Mouse (Mus musculus): ENCODE measurements around the gene Ppm1a. TPM values are rescaled to one million over a fixed set of nuclear protein-coding genes. Genes with fewer than 3 reads are reported as not detected.
A peak's percentile ranks its signal among the peaks of the same experiment; 100 is the strongest.

Gene Ppm1a
- polyA plus RNA-seq, 1 experiment from 2014 or later, result 46.4 TPM

- Histone ChIP-seq H3K27me3 (replicated peaks; ENCODE audit: control insufficient read depth, insufficient read depth, low read length) (no peaks in the 10 kb centered on the region), H3K9ac (ENCODE audit: low read depth, low read length) (no peak overlapping the region), H3K4me3 (ENCODE audit: low read depth, low read length) (no peak overlapping the region), H3K4me2 (no peak overlapping the region), H3K4me1 (replicated peaks; ENCODE audit: control insufficient read depth, insufficient read depth, low read length) (peaks cover 6% of the 10 kb centered on the region), H3K27ac (ENCODE audit: low read depth, low read length) (no peak overlapping the region), H3K9me3 (ENCODE audit: control insufficient read depth, low read length) (no peaks in the 10 kb centered on the region), H3K36me3 (ENCODE audit: control insufficient read depth, insufficient read depth, low read length) (peaks cover 3% of the 10 kb centered on the region; the same call in 1 of the 2 replicates)
- WGBS, result 84% methylated on average over 6 of the region's 6 CpGs
- ATAC-seq (replicated peaks; ENCODE audit: low FRiP score) (no peak), DNase-seq (ENCODE audit: low spot score) (no peak)
Measured at GRCm38 (mm10) chr12:72785183-72785930, 28.1 kb downstream of the Ppm1a start.

- H3K9me3 ChIP-seq (ENCODE audit: control insufficient read depth, low read length), result no peaks in the 10 kb centered on the region
- no peaks in the 10 kb centered on the region for H3K27me3 ChIP-seq (replicated peaks; ENCODE audit: control insufficient read depth, insufficient read depth, low read length)
- no peaks in the 10 kb centered on the region for H3K4me1 ChIP-seq (replicated peaks; ENCODE audit: control insufficient read depth, insufficient read depth, low read length)
- H3K36me3 ChIP-seq (ENCODE audit: control insufficient read depth, insufficient read depth, low read length), result peaks cover 3% of the 10 kb centered on the region; the same call in 1 of the 2 replicates
- H3K9ac ChIP-seq (ENCODE audit: low read depth, low read length), result no peak overlapping the region
- no peak for DNase-seq (ENCODE audit: low spot score)
- no peak overlapping the region for H3K27ac ChIP-seq (ENCODE audit: low read depth, low read length)
- no peak overlapping the region for H3K4me2 ChIP-seq
- WGBS, result 84% methylated on average over 5 of the region's 5 CpGs
- no peak overlapping the region for H3K4me3 ChIP-seq (ENCODE audit: low read depth, low read length)
- ATAC-seq (replicated peaks; ENCODE audit: low FRiP score), result no peak
Measured at GRCm38 (mm10) chr12:72786551-72786950, 29.3 kb downstream of the Ppm1a start.

- no peak for DNase-seq (ENCODE audit: low spot score)
Measured at GRCm38 (mm10) chr12:72786986-72787385, 29.7 kb downstream of the Ppm1a start.

GRCm38 (mm10) chr12:72790538-72790937 is 33.3 kb downstream of the Ppm1a start:
- ATAC-seq (replicated peaks; ENCODE audit: low FRiP score) (peak; percentile 93), DNase-seq (ENCODE audit: low spot score) (no peak)
- H3K4me1 ChIP-seq (replicated peaks; ENCODE audit: control insufficient read depth, insufficient read depth, low read length), result no peaks in the 10 kb centered on the region
- H3K9ac ChIP-seq (ENCODE audit: low read depth, low read length), result no peak overlapping the region
- no peak overlapping the region for H3K4me3 ChIP-seq (ENCODE audit: low read depth, low read length)
- no peaks in the 10 kb centered on the region for H3K27me3 ChIP-seq (replicated peaks; ENCODE audit: control insufficient read depth, insufficient read depth, low read length)
- H3K27ac ChIP-seq (ENCODE audit: low read depth, low read length), result no peak overlapping the region
- 56% methylated on average over 7 of the region's 7 CpGs for WGBS
- no peak overlapping the region for H3K4me2 ChIP-seq
- H3K9me3 ChIP-seq (ENCODE audit: control insufficient read depth, low read length), result no peaks in the 10 kb centered on the region
- peaks cover 14% of the 10 kb centered on the region; the same call in 1 of the 2 replicates for H3K36me3 ChIP-seq (ENCODE audit: control insufficient read depth, insufficient read depth, low read length)

More at GRCm38 (mm10) chr12:72786986-72787385, 29.7 kb downstream of the Ppm1a start:
- Histone ChIP-seq H3K36me3 (ENCODE audit: control insufficient read depth, insufficient read depth, low read length) (peaks cover 3% of the 10 kb centered on the region; the same call in 1 of the 2 replicates), H3K4me3 (ENCODE audit: low read depth, low read length) (no peak overlapping the region), H3K4me2 (no peak overlapping the region), H3K9ac (ENCODE audit: low read depth, low read length) (no peak overlapping the region), H3K4me1 (replicated peaks; ENCODE audit: control insufficient read depth, insufficient read depth, low read length) (no peaks in the 10 kb centered on the region), H3K27me3 (replicated peaks; ENCODE audit: control insufficient read depth, insufficient read depth, low read length) (no peaks in the 10 kb centered on the region), H3K27ac (ENCODE audit: low read depth, low read length) (no peak overlapping the region), H3K9me3 (ENCODE audit: control insufficient read depth, low read length) (no peaks in the 10 kb centered on the region)
- ATAC-seq (replicated peaks; ENCODE audit: low FRiP score), result no peak
- 92% methylated on average over 4 of the region's 4 CpGs for WGBS

GRCm38 (mm10) chr12:72792320-72793091 is 35.3 kb downstream of the Ppm1a start:
- Histone ChIP-seq H3K36me3 (ENCODE audit: control insufficient read depth, insufficient read depth, low read length) (peaks cover 18% of the 10 kb centered on the region; the same call in 1 of the 2 replicates), H3K4me1 (replicated peaks; ENCODE audit: control insufficient read depth, insufficient read depth, low read length) (no peaks in the 10 kb centered on the region), H3K9me3 (ENCODE audit: control insufficient read depth, low read length) (no peaks in the 10 kb centered on the region), H3K27me3 (replicated peaks; ENCODE audit: control insufficient read depth, insufficient read depth, low read length) (no peaks in the 10 kb centered on the region), H3K9ac (ENCODE audit: low read depth, low read length) (no peak overlapping the region), H3K4me3 (ENCODE audit: low read depth, low read length) (no peak overlapping the region), H3K4me2 (no peak overlapping the region), H3K27ac (ENCODE audit: low read depth, low read length) (no peak overlapping the region)
- no peak for ATAC-seq (replicated peaks; ENCODE audit: low FRiP score)
- DNase-seq (ENCODE audit: low spot score), result no peak
- WGBS, result 89% methylated on average over 11 of the region's 11 CpGs

GRCm38 (mm10) chr12:72793983-72794382 is 36.7 kb downstream of the Ppm1a start:
- Histone ChIP-seq H3K27me3 (replicated peaks; ENCODE audit: control insufficient read depth, insufficient read depth, low read length) (no peaks in the 10 kb centered on the region), H3K4me2 (no peak overlapping the region), H3K4me1 (replicated peaks; ENCODE audit: control insufficient read depth, insufficient read depth, low read length) (no peaks in the 10 kb centered on the region), H3K36me3 (ENCODE audit: control insufficient read depth, insufficient read depth, low read length) (peaks cover 18% of the 10 kb centered on the region; the same call in 1 of the 2 replicates), H3K27ac (ENCODE audit: low read depth, low read length) (no peak overlapping the region), H3K4me3 (ENCODE audit: low read depth, low read length) (no peak overlapping the region), H3K9ac (ENCODE audit: low read depth, low read length) (no peak overlapping the region), H3K9me3 (ENCODE audit: control insufficient read depth, low read length) (no peaks in the 10 kb centered on the region)
- ATAC-seq (replicated peaks; ENCODE audit: low FRiP score), result no peak
- 97% methylated on average over 8 of the region's 8 CpGs for WGBS
- DNase-seq (ENCODE audit: low spot score), result no peak

GRCm38 (mm10) chr12:72809798-72810197 is 52.5 kb downstream of the Ppm1a start:
- WGBS, result 63% methylated on average over 6 of the region's 6 CpGs
- Histone ChIP-seq H3K4me3 (ENCODE audit: low read depth, low read length) (no peak overlapping the region), H3K9ac (ENCODE audit: low read depth, low read length) (no peak overlapping the region), H3K4me1 (replicated peaks; ENCODE audit: control insufficient read depth, insufficient read depth, low read length) (no peaks in the 10 kb centered on the region), H3K36me3 (ENCODE audit: control insufficient read depth, insufficient read depth, low read length) (no peaks in the 10 kb centered on the region), H3K27ac (ENCODE audit: low read depth, low read length) (no peak overlapping the region), H3K9me3 (ENCODE audit: control insufficient read depth, low read length) (no peaks in the 10 kb centered on the region), H3K27me3 (replicated peaks; ENCODE audit: control insufficient read depth, insufficient read depth, low read length) (no peaks in the 10 kb centered on the region), H3K4me2 (no peak overlapping the region)
- DNase-seq (ENCODE audit: low spot score) (no peak), ATAC-seq (replicated peaks; ENCODE audit: low FRiP score) (peak; percentile 53)

GRCm38 (mm10) chr12:72811588-72811987 is 54.3 kb downstream of the Ppm1a start:
- 78% methylated on average over 3 of the region's 3 CpGs for WGBS
- ATAC-seq (replicated peaks; ENCODE audit: low FRiP score), result no peak
- no peak for DNase-seq (ENCODE audit: low spot score)

More at GRCm38 (mm10) chr12:72811588-72811987, 54.3 kb downstream of the Ppm1a start:
- H3K36me3 ChIP-seq (ENCODE audit: control insufficient read depth, insufficient read depth, low read length), result no peaks in the 10 kb centered on the region
- no peak overlapping the region for H3K4me3 ChIP-seq (ENCODE audit: low read depth, low read length)
- no peak overlapping the region for H3K4me2 ChIP-seq
- no peaks in the 10 kb centered on the region for H3K4me1 ChIP-seq (replicated peaks; ENCODE audit: control insufficient read depth, insufficient read depth, low read length)
- H3K27ac ChIP-seq (ENCODE audit: low read depth, low read length), result no peak overlapping the region
- no peaks in the 10 kb centered on the region for H3K9me3 ChIP-seq (ENCODE audit: control insufficient read depth, low read length)
- no peak overlapping the region for H3K9ac ChIP-seq (ENCODE audit: low read depth, low read length)
- H3K27me3 ChIP-seq (replicated peaks; ENCODE audit: control insufficient read depth, insufficient read depth, low read length), result no peaks in the 10 kb centered on the region
